ENCODE assay signal across 27 mouse cellular contexts in genomic region chr7:28093541-28093940, GRCm38 (mm10). TPM values are rescaled to one million over a fixed set of nuclear protein-coding genes. Genes with fewer than 3 reads are reported as not detected.
DNase-seq lines count a peak whose midpoint lies in the region; ATAC-seq and TF ChIP-seq lines count a peak whose summit lies in the region.
"Had no signal": no experiment of that assay in that cellular context is flagged by ENCODE, and none has a peak within 500 bp of the region (broad histone marks: within the 10 kb centered on the region; RNA-seq: fewer than 3 reads in every experiment).

No protein-coding gene starts in this region.

- no peaks in the 10 kb centered on the region for H3K9me3 ChIP-seq in embryonic facial prominence, embryonic 12.5 days
- H3K9me3 ChIP-seq in embryonic facial prominence, embryonic 10.5 days: no peaks in the 10 kb centered on the region
- H3K9me3 ChIP-seq in midbrain, embryonic 15.5 days: no peaks in the 10 kb centered on the region
- H3K9me3 ChIP-seq in midbrain, embryonic 16.5 days (replicated peaks; ENCODE audit: control insufficient read depth, low read length, poor library complexity, severe bottlenecking): 0 out of 2 replicates have a peak, but pooled peaks cover under 1% of the 10 kb centered on the region
- no peaks in the 10 kb centered on the region for H3K9me3 ChIP-seq in E14TG2a.4 (ENCODE audit: low read length)
- H3K9me3 ChIP-seq in embryonic facial prominence, embryonic 13.5 days: peaks cover under 1% of the 10 kb centered on the region; the same call in 1 of the 2 replicates
- H3K9me3 ChIP-seq: forebrain, embryonic 12.5 days; heart, embryonic 10.5 days; hindbrain, embryonic 13.5 days had no signal

- ATAC-seq in embryonic facial prominence, embryonic 12.5 days (ENCODE audit: insufficient number of reproducible peaks, insufficient read depth, low FRiP score, low TSS enrichment): no peak
- ATAC-seq in midbrain, embryonic 15.5 days (replicated peaks): no peak
- ATAC-seq in midbrain, embryonic 16.5 days: no peak
- ATAC-seq in embryonic facial prominence, embryonic 13.5 days (ENCODE audit: insufficient number of reproducible peaks, insufficient read depth, low FRiP score, low TSS enrichment, low read depth): peak; percentile 52; the same call in 1 of the 2 replicates
- ATAC-seq: CD4-positive, CD25-positive, alpha-beta regulatory T cell, adult 4 months; forebrain, postnatal 0 days; hindbrain, postnatal 0 days had no signal

- no peak for DNase-seq in embryonic facial prominence, embryonic 10.5 days (ENCODE audit: low spot score)
- no peak for DNase-seq in adrenal gland, postnatal 25 days
- DNase-seq in Muller cell, postnatal 12 days (ENCODE audit: inconsistent ontology term): no peak
- DNase-seq: adrenal gland, postnatal 14 days; B cell, adult 2 months; cerebellum, adult 18-20 months; cerebellum, adult 9-11 months; cerebellum, postnatal 36 days; forebrain, postnatal 0 days; gastrocnemius, adult 2 months; gastrocnemius, postnatal 25 days; heart, adult 18-20 months; heart, postnatal 10 days had no signal

- TF ChIP-seq CTCF in E14TG2a.4 (conservative IDR thresholded peaks at IDR 0.05; ENCODE audit: low read length): no peak

- WGBS in embryonic facial prominence, embryonic 12.5 days: 18% methylated on average over 11 of the region's 11 CpGs
- 40% methylated on average over 11 of the region's 11 CpGs for WGBS in embryonic facial prominence, embryonic 10.5 days
- WGBS in midbrain, embryonic 15.5 days: 43% methylated on average over 11 of the region's 11 CpGs
- 47% methylated on average over 11 of the region's 11 CpGs for WGBS in midbrain, embryonic 16.5 days
- WGBS in embryonic facial prominence, embryonic 13.5 days: 25% methylated on average over 11 of the region's 11 CpGs

- H3K36me3 ChIP-seq in embryonic facial prominence, embryonic 12.5 days: no peaks in the 10 kb centered on the region
- H3K36me3 ChIP-seq in embryonic facial prominence, embryonic 10.5 days (replicated peaks): no peaks in the 10 kb centered on the region
- no peaks in the 10 kb centered on the region for H3K36me3 ChIP-seq in midbrain, embryonic 15.5 days (replicated peaks)
- no peaks in the 10 kb centered on the region for H3K36me3 ChIP-seq in midbrain, embryonic 16.5 days (ENCODE audit: control insufficient read depth, insufficient read depth, low read length)
- H3K36me3 ChIP-seq in E14TG2a.4 (ENCODE audit: insufficient read depth, low read length): no peaks in the 10 kb centered on the region
- no peaks in the 10 kb centered on the region for H3K36me3 ChIP-seq in embryonic facial prominence, embryonic 13.5 days
- H3K36me3 ChIP-seq: forebrain, embryonic 12.5 days; heart, embryonic 10.5 days; hindbrain, embryonic 13.5 days had no signal

- H3K9ac ChIP-seq in embryonic facial prominence, embryonic 12.5 days: 0 out of 2 replicates have a peak overlapping the region, but pooled peaks have one; percentile 0
- peak overlapping the region; percentile 8; the same call in 1 of the 2 replicates for H3K9ac ChIP-seq in midbrain, embryonic 15.5 days
- no peak overlapping the region for H3K9ac ChIP-seq in midbrain, embryonic 16.5 days (ENCODE audit: low read depth, low read length)
- peak overlapping the region; percentile 49 for H3K9ac ChIP-seq in embryonic facial prominence, embryonic 13.5 days
- H3K9ac ChIP-seq: forebrain, embryonic 12.5 days; forebrain, postnatal 0 days; hindbrain, embryonic 13.5 days had no signal

- no peaks in the 10 kb centered on the region for H3K27me3 ChIP-seq in embryonic facial prominence, embryonic 12.5 days
- H3K27me3 ChIP-seq in embryonic facial prominence, embryonic 10.5 days (replicated peaks; ENCODE audit: low read depth, poor library complexity, severe bottlenecking): no peaks in the 10 kb centered on the region
- H3K27me3 ChIP-seq in midbrain, embryonic 15.5 days (replicated peaks): no peaks in the 10 kb centered on the region
- H3K27me3 ChIP-seq in midbrain, embryonic 16.5 days (ENCODE audit: control insufficient read depth, insufficient read depth, low read depth, low read length): no peaks in the 10 kb centered on the region
- peaks cover 26% of the 10 kb centered on the region for H3K27me3 ChIP-seq in E14TG2a.4 (ENCODE audit: insufficient read depth, low read length)
- H3K27me3 ChIP-seq in embryonic facial prominence, embryonic 13.5 days: no peaks in the 10 kb centered on the region
- H3K27me3 ChIP-seq: forebrain, embryonic 12.5 days; hindbrain, embryonic 13.5 days had no signal

- 0 out of 2 replicates have a peak, but pooled peaks cover 4% of the 10 kb centered on the region for H3K4me1 ChIP-seq in embryonic facial prominence, embryonic 12.5 days
- peaks cover 5% of the 10 kb centered on the region for H3K4me1 ChIP-seq in embryonic facial prominence, embryonic 10.5 days
- H3K4me1 ChIP-seq in midbrain, embryonic 15.5 days: no peaks in the 10 kb centered on the region
- no peaks in the 10 kb centered on the region for H3K4me1 ChIP-seq in midbrain, embryonic 16.5 days (ENCODE audit: control insufficient read depth, insufficient read depth, low read length)
- H3K4me1 ChIP-seq in E14TG2a.4 (replicated peaks; ENCODE audit: low read depth, low read length): peaks cover 24% of the 10 kb centered on the region
- peaks cover 10% of the 10 kb centered on the region for H3K4me1 ChIP-seq in embryonic facial prominence, embryonic 13.5 days
- H3K4me1 ChIP-seq: heart, embryonic 10.5 days had no signal

- H3K4me2 ChIP-seq in embryonic facial prominence, embryonic 12.5 days (replicated peaks): no peak overlapping the region
- no peak overlapping the region for H3K4me2 ChIP-seq in midbrain, embryonic 15.5 days
- H3K4me2 ChIP-seq in midbrain, embryonic 16.5 days (ENCODE audit: low read length): no peak overlapping the region
- peak overlapping the region; percentile 28 for H3K4me2 ChIP-seq in embryonic facial prominence, embryonic 13.5 days
- H3K4me2 ChIP-seq: forebrain, embryonic 12.5 days; hindbrain, embryonic 13.5 days had no signal

- no peak overlapping the region for H3K4me3 ChIP-seq in embryonic facial prominence, embryonic 12.5 days
- H3K4me3 ChIP-seq in embryonic facial prominence, embryonic 10.5 days: no peak overlapping the region
- H3K4me3 ChIP-seq in midbrain, embryonic 15.5 days: no peak overlapping the region
- H3K4me3 ChIP-seq in midbrain, embryonic 16.5 days (ENCODE audit: low read depth, low read length): no peak overlapping the region
- peak overlapping the region; percentile 71 for H3K4me3 ChIP-seq in E14TG2a.4 (replicated peaks; ENCODE audit: low read length)
- no peak overlapping the region for H3K4me3 ChIP-seq in embryonic facial prominence, embryonic 13.5 days
- H3K4me3 ChIP-seq: forebrain, embryonic 12.5 days; gastrocnemius, adult 2 months; heart, embryonic 10.5 days; hindbrain, embryonic 13.5 days had no signal

- no peak overlapping the region for H3K27ac ChIP-seq in embryonic facial prominence, embryonic 12.5 days
- H3K27ac ChIP-seq in embryonic facial prominence, embryonic 10.5 days (replicated peaks): no peak overlapping the region
- no peak overlapping the region for H3K27ac ChIP-seq in midbrain, embryonic 15.5 days
- no peak overlapping the region for H3K27ac ChIP-seq in midbrain, embryonic 16.5 days (ENCODE audit: low read length)
- peak overlapping the region; percentile 74 for H3K27ac ChIP-seq in embryonic facial prominence, embryonic 13.5 days
- H3K27ac ChIP-seq: forebrain, embryonic 12.5 days; gastrocnemius, adult 2 months; heart, embryonic 10.5 days; hindbrain, embryonic 13.5 days; hindbrain, postnatal 0 days had no signal

RNA-seq across cellular contexts. Expression of gene Fcgbp, which starts 22.5 kb away (rescaled TPM):
- polyA plus RNA-seq in embryonic facial prominence, embryonic 12.5 days (2016; fragmentation: Nextera tagmentation; extraction: Ambion mirVana): 0.40 and 0.73 TPM in 2 replicates
- 0.30 and 0.88 TPM in 2 replicates for polyA plus RNA-seq in embryonic facial prominence, embryonic 10.5 days (2016; fragmentation: Nextera tagmentation; extraction: Ambion mirVana)
- polyA plus RNA-seq in midbrain, embryonic 15.5 days (2015; fragmentation: Nextera tagmentation; extraction: Ambion mirVana): 0.51 and 0.66 TPM in 2 replicates
- polyA plus RNA-seq in midbrain, embryonic 16.5 days (2015; fragmentation: Nextera tagmentation; extraction: Ambion mirVana): 0.26 and 0.31 TPM in 2 replicates
- 1.5 and 5.8 TPM in 2 replicates for polyA plus RNA-seq in embryonic facial prominence, embryonic 13.5 days (2015; fragmentation: Nextera tagmentation; extraction: Ambion mirVana)
- not detected in 2 replicates for total RNA-seq in adrenal gland, postnatal 25 days (2021)
- total RNA-seq: adrenal gland, adult 18-20 months; adrenal gland, postnatal 14 days; gastrocnemius, adult 2 months; gastrocnemius, postnatal 25 days; hematopoietic stem cell, adult 5-6 weeks had no signal
- polyA plus RNA-seq: CD4-positive, CD25-positive, alpha-beta regulatory T cell, adult 4 months; heart, embryonic 14.5 days had no signal

RNA-seq across cellular contexts. Expression of gene 9530053A07Rik, which starts 35.7 kb away (rescaled TPM):
- 0.04 TPM in 2 replicates for polyA plus RNA-seq in embryonic facial prominence, embryonic 12.5 days (2016; fragmentation: Nextera tagmentation; extraction: Ambion mirVana)
- polyA plus RNA-seq in embryonic facial prominence, embryonic 10.5 days (2016; fragmentation: Nextera tagmentation; extraction: Ambion mirVana): 0.03 and 0.06 TPM in 2 replicates
- polyA plus RNA-seq in midbrain, embryonic 15.5 days (2015; fragmentation: Nextera tagmentation; extraction: Ambion mirVana): 0.05 and 0.06 TPM in 2 replicates
- 0.03 and 0.07 TPM in 2 replicates for polyA plus RNA-seq in midbrain, embryonic 16.5 days (2015; fragmentation: Nextera tagmentation; extraction: Ambion mirVana)
- 0.03 TPM in 2 replicates for polyA plus RNA-seq in embryonic facial prominence, embryonic 13.5 days (2015; fragmentation: Nextera tagmentation; extraction: Ambion mirVana)
- total RNA-seq in adrenal gland, postnatal 25 days (2021): not detected in 2 replicates
- total RNA-seq: adrenal gland, adult 18-20 months; adrenal gland, postnatal 14 days; gastrocnemius, adult 2 months; gastrocnemius, postnatal 25 days; heart, adult 18-20 months; heart, postnatal 10 days; hematopoietic stem cell, adult 5-6 weeks had no signal
- polyA plus RNA-seq: CD4-positive, CD25-positive, alpha-beta regulatory T cell, adult 4 months; heart, embryonic 14.5 days; intestine, embryonic 14.5 days had no signal

RNA-seq across cellular contexts. Expression of gene Psmc4, which starts 43.6 kb away (rescaled TPM):
- polyA plus RNA-seq in embryonic facial prominence, embryonic 12.5 days (2016; fragmentation: Nextera tagmentation; extraction: Ambion mirVana): 347 and 354 TPM in 2 replicates
- polyA plus RNA-seq in embryonic facial prominence, embryonic 10.5 days (2016; fragmentation: Nextera tagmentation; extraction: Ambion mirVana): 416 and 431 TPM in 2 replicates
- polyA plus RNA-seq in midbrain, embryonic 15.5 days (2015; fragmentation: Nextera tagmentation; extraction: Ambion mirVana): 296 and 299 TPM in 2 replicates
- polyA plus RNA-seq in midbrain, embryonic 16.5 days (2015; fragmentation: Nextera tagmentation; extraction: Ambion mirVana): 277 and 280 TPM in 2 replicates
- 313 and 356 TPM in 2 replicates for polyA plus RNA-seq in embryonic facial prominence, embryonic 13.5 days (2015; fragmentation: Nextera tagmentation; extraction: Ambion mirVana)
- 154 and 164 TPM in 2 replicates for total RNA-seq in adrenal gland, postnatal 25 days (2021)
